Mouse (Mus musculus) left cerebral cortex, postnatal 14 days (tissue): ENCODE measurements around the gene 4930442H23Rik. TPM values are rescaled to one million over a fixed set of nuclear protein-coding genes. Genes with fewer than 3 reads are reported as not detected.
"Not testable (repeated sequence)": the region's sequence is repeated elsewhere in the genome, so short reads cannot be mapped to it uniquely, and the experiment has no call there.

Source experiments
- DNase-seq, 2 experiments: peaks; one replicate each; pipeline ENCODE4 v3.0.0; 2021 to 2022; ENCODE audit warnings: low spot score in 2 of 2, mixed read lengths in 1 of 2
- intact Hi-C: fragments of 180-260 bp; cut with DNase I; formaldehyde crosslinking; loops from one replicate; pipeline ENCODE4 v1.15.1; 2025
- long read RNA-seq, 2 experiments: library from polyadenylated mRNA; stranded (forward); transcript quantifications; one replicate each; pipeline ENCODE4 v2.0.0; 2021
- total RNA-seq, 2 experiments: library from RNA; stranded (reverse); gene quantifications; 2 replicates each; pipeline ENCODE4 v1.2.3; 2021

The 4930442H23Rik gene
- total RNA-seq: not detected
- long read RNA-seq, experiment 1: 0 reads
- long read RNA-seq, experiment 2: 0 reads

- intact Hi-C loops: no loop called here
- DNase-seq: no peak
Measured at GRCm38 (mm10) chr10:81183805-81184204, at the start of gene 4930442H23Rik. Gene 4930442H23Rik (minus strand): TSS chr10:81183849.

- intact Hi-C loops: no loop called here
- DNase-seq: no peak
Measured at GRCm38 (mm10) chr10:81233226-81233585, 49.6 kb upstream of the 4930442H23Rik start.

GRCm38 (mm10) chr10:81232580-81233225 lies 49.1 kb upstream of the 4930442H23Rik start, which contains the start of gene Zfr2:
Gene Zfr2 (plus strand): TSS chr10:81233155.
- peak; percentile 93 for DNase-seq
- intact Hi-C loops: no loop called here

- intact Hi-C loops: no loop called here
- no peak for DNase-seq
Measured at GRCm38 (mm10) chr10:81231436-81231835, 47.8 kb upstream of the 4930442H23Rik start.

- peak; percentile 89 to 91 for DNase-seq
- intact Hi-C loops: no loop called here
Measured at GRCm38 (mm10) chr10:81230438-81231332, 47.0 kb upstream of the 4930442H23Rik start, which contains the start of gene Atcay. Gene Atcay (minus strand): TSS chr10:81230833.

- intact Hi-C loops: no loop called here
- DNase-seq: peak in 1 of 2 experiments; percentile 68
Measured at GRCm38 (mm10) chr10:81229735-81230437, 46.2 kb upstream of the 4930442H23Rik start.

- DNase-seq, intact Hi-C loops: not testable (repeated sequence)
Measured at GRCm38 (mm10) chr10:81223731-81224130, 40.1 kb upstream of the 4930442H23Rik start.

- intact Hi-C loops: no loop called here
- DNase-seq: no peak
Measured at GRCm38 (mm10) chr10:81221402-81222015, 37.9 kb upstream of the 4930442H23Rik start.

GRCm38 (mm10) chr10:81217964-81218363 lies 34.3 kb upstream of the 4930442H23Rik start:
- DNase-seq: peak in 1 of 2 experiments; percentile 55
- intact Hi-C loops: no loop called here

GRCm38 (mm10) chr10:81217267-81217666 lies 33.6 kb upstream of the 4930442H23Rik start:
- intact Hi-C loops, DNase-seq: not testable (repeated sequence)

GRCm38 (mm10) chr10:81216810-81217209 lies 33.2 kb upstream of the 4930442H23Rik start:
- intact Hi-C loops: no loop called here
- no peak for DNase-seq

GRCm38 (mm10) chr10:81216260-81216659 lies 32.6 kb upstream of the 4930442H23Rik start:
- DNase-seq: no peak
- intact Hi-C loops: no loop called here

- intact Hi-C loops: no loop called here
- no peak for DNase-seq
Measured at GRCm38 (mm10) chr10:81210154-81210553, 26.5 kb upstream of the 4930442H23Rik start.

- intact Hi-C loops: no loop called here
- DNase-seq: no peak
Measured at GRCm38 (mm10) chr10:81204137-81204536, 20.5 kb upstream of the 4930442H23Rik start.

GRCm38 (mm10) chr10:81202978-81203720 lies 19.5 kb upstream of the 4930442H23Rik start:
- intact Hi-C loops: no loop called here

GRCm38 (mm10) chr10:81201807-81202758 lies 18.4 kb upstream of the 4930442H23Rik start, which contains the start of gene Nmrk2:
Gene Nmrk2 (minus strand): TSS chr10:81202051.
- no peak for DNase-seq
- intact Hi-C loops: no loop called here

More at GRCm38 (mm10) chr10:81202978-81203720, 19.5 kb upstream of the 4930442H23Rik start:
- no peak for DNase-seq

- intact Hi-C loops: no loop called here
- DNase-seq: no peak
Measured at GRCm38 (mm10) chr10:81200605-81201287, 17.1 kb upstream of the 4930442H23Rik start.
